Mouse (Mus musculus) adrenal gland (tissue): ENCODE results near the gene Arhgef10l.

Experiments
- intact Hi-C: fragments of 180-260 bp; cut with DNase I; formaldehyde crosslinking; loops from one replicate; pipeline ENCODE4 v1.15.1; 2025

Gene Arhgef10l

DNA sequence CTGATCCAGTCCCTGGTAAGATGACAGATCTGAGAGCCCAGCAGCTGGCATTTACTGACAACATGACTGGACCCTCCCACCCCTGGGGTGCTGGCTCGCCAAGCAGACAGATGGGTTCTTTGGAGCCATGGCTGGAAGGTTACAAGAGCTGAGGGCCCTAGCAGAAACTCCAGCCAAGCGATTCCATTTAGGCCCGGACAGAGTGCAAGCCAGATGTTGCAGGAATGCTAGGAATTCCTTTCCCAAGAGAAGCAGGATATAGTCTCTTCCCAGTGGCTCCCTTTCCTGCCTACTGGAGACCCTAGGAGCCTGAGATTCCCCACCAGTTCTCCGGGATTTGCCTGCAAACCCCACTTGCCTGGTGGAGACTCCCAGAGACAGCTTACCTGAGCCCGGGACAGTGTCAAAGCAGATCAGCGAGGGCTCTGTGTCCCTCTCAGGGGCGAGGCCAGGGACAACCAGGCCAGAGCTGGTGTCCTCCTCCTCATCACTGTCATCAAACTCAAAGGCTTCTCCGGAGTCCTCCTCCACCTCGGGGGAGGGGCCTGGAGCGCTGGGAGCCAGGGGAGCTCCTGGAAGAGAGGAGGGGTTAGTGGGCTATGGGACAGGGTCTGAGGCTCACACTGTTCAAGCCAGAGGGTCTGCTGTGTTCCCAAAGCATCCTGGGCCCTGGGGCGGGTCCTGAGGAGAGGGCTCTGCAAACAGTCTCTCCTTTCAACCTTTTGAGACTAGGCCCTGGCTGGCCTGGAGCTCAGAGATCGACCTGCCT lies 54.8 kb downstream of the Arhgef10l start:
- intact Hi-C loops: no loop called here

DNA sequence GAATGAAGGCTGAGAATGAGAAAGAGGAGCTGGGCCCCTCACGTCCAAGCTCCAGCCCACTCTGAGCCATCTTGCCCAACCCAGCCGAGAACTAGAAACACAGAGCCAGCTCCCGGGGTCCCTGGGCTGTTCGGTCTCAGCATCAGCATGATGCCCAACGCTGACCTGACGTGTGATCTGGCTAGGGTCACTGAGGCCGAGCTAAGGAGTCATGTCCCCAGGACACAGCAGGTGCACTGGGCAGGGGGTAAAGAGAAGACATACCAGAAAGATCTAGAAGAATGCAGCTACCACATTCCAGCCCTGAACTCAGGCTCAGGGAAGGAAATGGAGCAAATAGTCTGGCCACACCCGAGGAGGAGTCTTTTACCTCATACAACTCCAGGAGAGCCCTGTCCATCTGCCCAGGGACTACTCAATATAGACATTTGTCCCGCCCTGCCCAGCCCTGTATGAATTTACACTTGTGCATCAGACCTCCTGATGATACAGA lies 57.5 kb downstream of the Arhgef10l start:
- intact Hi-C loops: no loop called here

DNA sequence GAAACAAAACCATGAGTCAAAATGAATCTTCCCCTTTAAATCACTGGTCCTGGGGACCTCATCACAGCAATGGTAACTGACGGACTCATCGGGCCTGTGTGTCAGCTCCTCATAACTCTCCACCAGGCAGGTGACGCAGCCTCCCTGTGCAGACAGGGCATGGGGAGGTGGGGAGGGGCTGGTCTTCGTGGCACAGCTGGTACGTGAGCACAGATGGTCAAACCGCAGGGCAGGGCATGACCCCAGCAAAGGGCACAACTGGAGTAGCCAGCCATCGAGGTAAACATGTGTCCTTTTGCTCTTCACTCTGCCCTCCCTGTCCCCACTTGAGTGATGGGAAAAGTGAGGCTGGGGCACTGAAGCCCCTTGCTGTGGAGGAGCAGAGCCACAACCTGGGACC lies 59.0 kb downstream of the Arhgef10l start:
- intact Hi-C loops: no loop called here

DNA sequence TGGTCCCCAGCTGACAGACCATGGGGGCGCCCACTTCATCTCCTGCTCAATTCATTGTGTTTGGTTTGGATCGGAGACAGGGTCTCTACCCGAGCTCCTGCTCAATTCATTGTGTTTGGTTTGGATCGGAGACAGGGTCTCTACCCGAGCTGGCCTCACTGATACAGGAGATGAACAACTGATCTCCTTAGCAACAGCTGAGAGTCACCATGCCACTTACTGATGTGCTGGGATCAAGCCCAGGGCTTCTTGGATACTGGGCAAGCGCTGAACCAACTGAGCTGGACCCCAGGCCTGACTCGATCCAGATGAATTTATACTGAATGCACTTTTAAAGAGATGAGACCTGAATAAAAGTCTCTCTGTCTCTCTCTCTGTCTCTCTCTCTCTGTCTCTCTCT lies 59.6 kb downstream of the Arhgef10l start:
- intact Hi-C loops: no loop called here

DNA sequence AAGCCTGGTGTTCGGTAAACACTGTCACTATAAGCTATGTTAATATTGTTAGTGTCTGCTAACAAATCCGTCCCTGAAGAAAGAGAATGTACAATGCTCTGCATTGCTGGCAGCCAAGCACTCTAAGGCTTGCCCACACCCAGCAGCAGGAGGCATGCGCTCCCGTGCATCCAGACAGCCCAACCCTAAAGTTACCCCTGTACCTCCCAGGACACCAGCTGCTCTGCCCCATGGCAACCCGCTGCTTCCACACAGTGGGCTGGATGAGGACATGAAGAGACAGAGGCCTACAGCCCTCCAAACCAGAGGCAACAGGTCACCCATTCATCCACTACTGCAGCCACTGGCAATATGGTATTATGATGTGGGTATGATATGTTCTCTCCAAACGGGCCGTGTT lies 60.0 kb downstream of the Arhgef10l start:
- intact Hi-C loops: no loop called here

DNA sequence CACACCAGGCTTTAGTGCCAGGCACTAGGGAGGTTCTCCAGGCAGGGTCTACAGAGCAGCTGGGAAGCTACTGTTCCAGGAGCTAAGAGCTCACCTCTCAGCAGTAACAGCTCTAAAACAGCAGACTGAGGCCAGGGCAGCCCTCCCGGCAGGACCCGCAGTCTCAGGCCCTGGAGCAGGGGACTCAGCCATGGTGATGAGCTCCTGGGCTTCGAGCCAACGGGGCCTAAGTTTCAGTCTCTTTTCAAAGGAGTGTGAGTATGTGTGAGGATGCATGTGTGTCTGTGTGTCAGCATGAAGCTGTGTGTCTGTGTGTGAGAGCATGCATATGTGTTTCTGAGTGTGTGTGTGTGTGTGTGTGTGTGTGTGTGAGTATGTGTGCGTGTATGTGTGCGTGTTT lies 60.6 kb downstream of the Arhgef10l start:
- intact Hi-C loops: no loop called here

DNA sequence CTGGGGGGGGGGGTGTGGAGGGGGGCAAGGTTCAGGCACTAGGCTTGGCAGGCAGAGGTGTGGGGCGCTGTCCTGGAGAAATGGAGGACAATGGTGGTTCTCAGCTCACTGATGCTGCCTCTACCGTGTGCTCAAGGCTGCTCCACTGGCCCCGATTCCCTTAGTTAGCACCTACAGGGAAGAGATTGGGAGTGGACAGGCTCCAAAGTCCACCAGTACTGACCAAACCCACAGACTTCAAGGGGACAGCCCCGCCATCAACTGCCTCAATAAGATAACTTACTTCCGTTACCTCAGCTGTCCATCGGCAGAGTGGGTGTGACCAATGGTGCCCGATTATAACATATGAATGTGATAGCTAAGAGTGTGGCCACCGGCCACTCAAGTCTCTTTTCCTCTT lies 61.3 kb downstream of the Arhgef10l start:
- intact Hi-C loops: no loop called here

DNA sequence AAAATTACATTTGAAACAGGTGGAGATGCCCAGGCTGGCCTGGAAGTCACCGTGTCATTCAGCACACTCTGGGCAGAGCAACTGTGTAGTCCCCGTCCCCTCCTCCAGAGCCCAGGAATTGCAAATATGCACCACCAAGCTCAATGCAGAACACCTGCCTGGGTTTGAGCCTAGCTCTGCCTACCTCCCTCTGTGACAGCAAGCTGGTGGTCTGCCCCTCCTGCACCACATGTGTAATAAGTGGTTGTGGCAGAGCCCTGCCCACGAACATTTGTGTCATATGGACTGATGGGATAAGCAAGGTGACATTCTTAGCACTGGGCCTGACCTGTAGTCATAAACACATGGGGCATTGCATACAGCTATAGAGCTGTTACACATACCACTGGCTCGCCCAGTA lies 63.8 kb downstream of the Arhgef10l start:
- intact Hi-C loops: no loop called here

DNA sequence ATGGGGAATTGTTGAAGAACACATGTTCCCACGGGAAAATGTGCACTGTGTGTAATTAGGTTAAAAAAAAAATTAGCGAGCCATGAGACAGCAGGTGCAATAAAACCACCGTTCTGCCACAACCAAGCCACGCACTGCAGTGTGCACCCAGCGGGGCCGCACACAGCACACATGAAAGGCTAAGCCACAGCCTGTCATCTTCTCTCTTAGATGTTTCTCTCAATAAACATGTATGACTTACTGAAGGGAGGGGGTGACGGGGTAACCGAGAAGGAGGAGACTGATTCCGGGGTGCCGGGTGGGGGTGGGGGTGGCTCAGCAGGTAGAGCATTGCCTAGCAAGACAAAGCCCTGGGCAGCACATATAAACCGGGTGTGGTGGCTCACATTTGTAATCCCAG lies 64.7 kb downstream of the Arhgef10l start:
- intact Hi-C loops: no loop called here

DNA sequence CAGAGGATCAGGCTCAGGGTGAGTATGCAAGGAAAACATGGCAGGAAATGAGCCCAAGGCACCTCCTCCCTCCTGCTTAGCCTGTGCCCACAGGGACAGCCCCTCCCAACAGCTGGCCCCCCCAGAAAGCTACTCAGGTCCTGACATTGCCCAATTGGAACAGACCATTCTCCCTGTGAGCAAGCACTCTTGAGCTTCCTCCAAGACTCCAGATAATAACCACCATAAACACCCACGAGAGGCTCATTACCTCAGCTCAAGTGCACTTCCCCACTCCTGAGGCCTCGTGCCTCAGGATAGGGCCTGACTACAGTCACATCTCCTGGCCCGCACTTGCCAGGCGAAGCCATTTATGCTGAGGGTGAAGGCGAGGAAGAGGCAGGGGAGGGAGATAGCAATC lies 67.0 kb downstream of the Arhgef10l start:
- intact Hi-C loops: no loop called here

DNA sequence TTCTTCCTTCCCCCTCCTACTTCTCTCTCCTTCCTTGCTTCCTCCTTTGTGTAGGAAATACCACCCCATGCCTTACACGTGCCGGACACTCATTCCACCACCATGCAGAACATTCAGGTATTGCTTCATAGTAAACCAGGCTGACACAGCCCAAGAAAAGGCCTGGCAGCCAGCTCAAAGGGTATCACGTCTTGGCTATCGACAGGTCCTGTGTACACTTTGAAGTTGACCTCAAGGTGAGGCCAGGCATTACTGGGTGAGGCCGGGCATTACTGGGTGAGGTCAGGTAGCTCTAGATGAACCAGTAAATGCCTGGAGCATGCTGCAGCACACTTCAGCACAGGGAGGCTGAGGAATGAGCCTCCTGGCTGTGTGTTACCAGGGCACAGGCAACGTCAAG lies 67.9 kb downstream of the Arhgef10l start:
- intact Hi-C loops: no loop called here

DNA sequence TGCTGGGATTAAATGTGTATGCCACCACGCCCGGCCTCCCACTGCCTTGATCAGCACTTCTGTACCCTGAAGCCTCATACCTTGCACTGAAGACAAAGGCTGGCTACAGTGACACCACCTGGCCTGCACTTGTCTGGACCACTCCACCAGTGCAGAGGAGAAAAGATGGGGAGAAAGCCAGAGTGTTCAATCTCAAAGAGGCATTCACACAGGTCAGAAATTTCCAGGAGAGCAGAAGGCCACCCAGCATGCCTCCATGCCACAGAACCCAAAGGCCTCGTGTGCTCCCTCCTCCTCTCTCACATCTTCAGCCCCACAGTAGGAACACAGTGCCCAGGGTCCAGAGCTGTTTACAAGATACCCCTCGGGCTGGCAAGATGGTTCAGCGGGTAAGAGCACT lies 68.4 kb downstream of the Arhgef10l start:
- intact Hi-C loops: no loop called here

DNA sequence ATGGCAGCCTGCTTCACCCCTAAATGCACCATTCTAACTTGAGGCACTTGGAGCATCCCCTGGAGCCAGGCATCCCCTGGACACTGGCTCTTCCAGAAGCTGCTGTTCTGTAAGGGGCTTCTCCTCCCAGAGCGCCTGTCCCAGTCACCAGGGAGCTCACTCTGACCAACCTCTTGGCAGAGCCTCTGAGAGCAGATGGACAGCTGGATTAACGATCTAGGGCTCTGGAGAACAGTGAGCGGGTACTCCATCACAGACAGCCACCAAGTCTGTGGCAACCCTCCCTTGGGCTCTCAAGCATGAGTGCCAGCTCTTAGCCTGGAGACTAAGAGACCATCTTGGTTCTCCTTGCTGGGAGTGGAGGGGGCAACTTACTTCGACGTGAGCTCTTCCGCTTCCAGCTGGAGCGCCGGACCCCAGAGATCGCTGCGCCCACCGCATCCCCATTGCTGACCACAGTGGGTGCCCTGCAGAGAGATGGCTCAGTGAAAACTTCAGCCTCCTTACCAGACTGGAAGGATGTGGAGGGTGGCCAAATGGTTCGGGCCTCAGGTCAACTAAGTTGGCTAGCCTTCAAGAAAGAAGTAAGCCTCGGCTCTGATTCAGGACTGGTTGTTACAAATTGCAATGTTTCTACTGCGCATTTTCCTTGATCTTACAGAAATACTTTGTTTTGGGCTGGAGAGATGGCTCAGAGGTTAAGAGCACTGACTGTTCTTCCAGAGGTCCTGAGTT lies 71.9 kb downstream of the Arhgef10l start:
- intact Hi-C loops: no loop called here

DNA sequence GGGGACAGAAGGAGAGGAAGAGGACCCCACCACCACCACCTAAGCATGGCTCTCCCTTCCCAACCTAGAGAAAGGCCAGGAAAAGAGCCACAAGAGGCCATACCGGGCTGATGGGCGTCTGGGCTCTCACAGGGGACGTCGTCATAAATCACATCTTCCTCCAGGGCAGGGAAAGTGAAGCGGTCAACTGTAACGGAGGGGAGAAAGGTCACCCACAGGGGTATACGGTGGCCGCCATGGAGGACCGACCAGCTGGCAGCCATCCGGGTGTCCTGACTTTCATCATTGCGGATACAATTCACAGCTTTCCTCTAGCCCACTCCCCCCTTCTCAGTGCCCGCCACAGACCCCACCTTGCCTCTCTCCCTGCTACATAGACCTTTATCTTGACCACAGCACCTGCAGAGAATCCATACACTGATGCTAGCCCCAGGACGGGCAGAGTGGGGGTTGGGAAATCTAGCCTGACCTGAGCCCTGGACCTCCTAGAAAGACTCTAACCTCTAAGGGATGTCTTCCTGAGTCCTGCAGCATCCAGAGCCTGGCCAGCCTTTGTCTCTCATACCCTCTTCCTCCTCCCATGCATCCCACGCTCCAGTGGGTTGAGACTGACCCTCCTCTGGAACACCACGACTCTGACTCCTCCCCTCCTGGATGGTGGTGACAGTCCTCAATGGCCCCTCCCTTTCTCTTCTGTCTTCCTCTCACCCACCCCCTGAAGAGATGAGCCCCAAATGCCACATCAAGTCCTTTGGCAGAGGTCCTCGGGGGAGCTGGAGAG lies 72.6 kb downstream of the Arhgef10l start:
- intact Hi-C loops: loop anchor here (1.0 kb wide), 1 partner anchor 81 kb away; no protein-coding TSS in a partner anchor

DNA sequence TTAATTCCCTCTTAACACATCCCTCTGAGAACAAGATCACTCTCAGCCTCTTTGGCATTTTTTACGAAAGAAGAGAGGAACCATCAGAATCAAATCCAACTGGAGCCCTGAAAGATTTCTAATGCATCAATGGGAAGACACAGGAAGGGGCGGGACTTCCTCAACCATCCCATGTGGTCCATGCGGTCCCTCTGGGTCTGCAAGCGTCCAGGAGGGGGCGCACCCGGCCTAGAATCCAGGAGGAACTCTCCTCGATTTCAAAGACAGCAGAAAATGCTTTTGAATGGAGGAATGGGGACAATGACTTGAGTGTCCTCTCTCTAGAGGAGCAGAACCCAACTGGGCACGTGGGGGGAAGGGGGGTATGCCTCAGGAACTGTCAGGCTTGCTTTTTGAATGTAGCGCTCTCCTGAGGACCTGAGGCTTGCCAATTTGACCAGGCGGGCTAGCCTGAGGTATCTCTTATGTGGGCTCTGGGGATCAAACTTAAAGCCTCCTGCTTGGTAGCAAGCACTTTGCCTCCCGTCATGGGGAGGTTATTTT lies 73.5 kb downstream of the Arhgef10l start:
- intact Hi-C loops: loop anchor here (1.0 kb wide), 1 partner anchor 82 kb away; no protein-coding TSS in a partner anchor

DNA sequence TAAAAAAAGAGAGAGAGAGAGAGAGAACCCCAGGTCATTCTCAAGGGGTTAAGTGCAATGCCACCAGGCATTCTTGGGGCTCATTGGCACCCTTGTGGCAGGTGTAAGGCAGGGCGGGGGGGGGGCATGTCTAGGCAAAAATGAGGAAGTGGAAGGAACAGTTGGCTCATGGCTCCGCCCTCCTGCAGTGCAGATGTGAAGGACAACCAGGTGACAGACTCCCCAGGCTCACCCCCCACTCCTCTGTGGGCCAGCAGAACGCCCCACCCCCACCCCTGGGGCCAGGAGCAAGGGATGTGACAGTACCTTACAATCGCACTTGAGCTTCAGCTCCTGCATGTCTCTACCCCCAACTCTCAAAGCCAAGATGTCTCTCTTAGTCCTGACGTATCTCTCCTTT lies 79.3 kb downstream of the Arhgef10l start:
- intact Hi-C loops: no loop called here

DNA sequence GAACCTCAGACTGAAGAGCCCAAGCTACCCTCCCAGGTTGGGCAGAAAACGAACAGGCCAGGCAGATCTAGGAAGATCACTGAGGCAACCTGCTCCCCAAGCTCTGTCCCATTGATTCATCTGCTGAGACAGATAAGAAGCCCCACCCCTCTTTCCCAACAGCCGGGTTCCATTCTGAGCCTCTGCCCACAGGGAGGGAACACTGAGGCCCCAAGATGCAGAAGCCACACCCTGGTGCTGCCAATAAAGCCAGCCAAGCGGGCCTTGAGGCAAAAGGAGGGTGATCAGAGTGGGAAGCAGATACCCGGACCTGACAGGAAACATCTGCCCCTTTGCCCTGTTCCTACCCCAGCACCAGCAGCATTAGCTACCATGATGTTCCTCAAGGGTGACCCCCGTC lies 81.6 kb downstream of the Arhgef10l start:
- intact Hi-C loops: no loop called here

DNA sequence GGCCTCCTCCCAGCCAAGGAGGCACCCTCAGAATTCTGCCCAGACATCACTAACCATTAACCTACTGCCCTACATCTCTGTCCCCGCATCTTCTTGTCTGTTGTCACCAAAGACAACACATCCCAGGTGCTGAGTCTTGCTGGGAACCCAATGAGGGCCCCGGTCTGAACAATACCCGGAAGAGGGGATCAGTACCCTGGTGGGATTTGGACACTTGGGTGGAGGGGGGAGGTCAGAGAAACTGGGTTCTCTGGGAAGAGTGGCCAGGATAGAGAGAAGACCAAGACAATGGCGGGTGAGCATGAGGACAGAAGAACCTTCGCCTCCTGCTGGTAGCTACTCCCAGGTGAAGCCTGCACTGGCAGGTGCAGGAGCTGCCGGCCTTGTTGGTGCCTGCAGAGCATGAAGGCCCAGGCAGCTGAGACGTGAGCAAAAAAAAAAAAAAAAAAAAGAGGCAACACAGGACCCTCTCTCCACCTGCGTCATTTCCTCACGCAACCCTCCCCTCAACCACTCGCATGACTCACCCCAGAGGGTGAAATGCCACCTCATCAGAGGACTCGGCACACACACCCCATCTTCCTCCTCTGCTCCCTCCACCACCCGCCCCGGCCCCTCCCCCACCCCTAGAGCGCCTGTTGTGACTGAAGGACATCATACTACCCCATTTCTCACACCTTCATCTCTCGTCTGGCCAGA lies 83.3 kb downstream of the Arhgef10l start:
- intact Hi-C loops: no loop called here

DNA sequence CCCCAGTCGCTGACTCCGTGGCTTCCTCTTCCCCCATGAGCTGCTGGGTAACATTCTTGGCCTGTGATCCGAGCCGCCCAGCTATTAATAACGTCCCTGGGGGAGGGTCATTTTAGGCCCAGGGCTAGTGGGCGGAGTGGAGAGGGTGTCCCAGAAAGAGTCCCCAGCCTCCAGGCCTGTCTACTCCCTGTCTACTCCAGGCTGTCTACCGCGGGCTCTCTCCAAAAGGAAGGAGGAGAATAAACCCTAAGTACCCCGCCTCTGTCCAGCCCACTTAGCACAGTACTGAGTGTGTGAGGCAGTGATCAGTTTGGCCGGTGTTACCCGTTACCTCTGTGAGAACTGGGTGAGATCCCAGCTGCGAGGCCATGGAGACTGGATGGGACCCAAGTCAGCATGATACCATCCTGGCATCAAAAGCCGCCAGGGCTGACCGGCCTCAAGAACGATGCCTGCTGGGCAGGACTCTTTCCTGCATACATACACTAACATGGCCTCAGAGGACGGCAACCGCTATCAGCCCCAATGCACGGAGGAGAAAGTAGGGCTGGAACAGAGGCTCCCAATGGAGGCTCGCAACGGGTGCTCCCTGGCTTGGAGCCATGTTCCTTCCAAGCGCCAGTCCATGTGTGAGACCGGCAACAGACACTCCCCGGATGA lies 84.0 kb downstream of the Arhgef10l start:
- intact Hi-C loops: no loop called here

DNA sequence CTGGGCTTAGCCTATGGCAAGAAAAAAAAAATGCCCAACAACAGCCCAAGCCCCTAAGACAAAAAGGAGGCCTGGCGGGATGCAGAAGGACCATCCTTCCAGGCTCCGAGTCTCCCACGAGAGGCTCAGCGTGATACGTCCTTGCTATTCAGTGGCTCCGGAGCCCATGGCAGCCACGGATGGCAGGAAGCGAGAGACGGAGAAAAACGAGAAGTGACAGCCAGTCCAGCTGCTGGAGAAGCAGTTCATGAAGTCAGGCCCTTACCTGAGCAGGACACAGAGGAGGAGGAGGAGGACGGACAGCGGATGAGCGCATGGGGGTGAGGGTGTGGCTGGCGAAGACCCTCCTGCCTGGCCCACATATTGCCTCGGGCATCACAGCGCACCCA lies 84.5 kb downstream of the Arhgef10l start:
- intact Hi-C loops: no loop called here
